Mouse (Mus musculus) right cerebral cortex, adult 18-20 months (tissue): Measurements from ENCODE around the gene Lrrc7.

Source experiments
- DNase-seq: peaks from one replicate; pipeline ENCODE4 v3.0.0; 2022; ENCODE audit warnings: mixed read lengths

Gene Lrrc7

GRCm38 (mm10) chr3:158561987-158562360, at the start of gene Lrrc7:
Lrrc7 (minus strand) TSS chr3:158562221.
- peak; percentile 89 for DNase-seq

DNA sequence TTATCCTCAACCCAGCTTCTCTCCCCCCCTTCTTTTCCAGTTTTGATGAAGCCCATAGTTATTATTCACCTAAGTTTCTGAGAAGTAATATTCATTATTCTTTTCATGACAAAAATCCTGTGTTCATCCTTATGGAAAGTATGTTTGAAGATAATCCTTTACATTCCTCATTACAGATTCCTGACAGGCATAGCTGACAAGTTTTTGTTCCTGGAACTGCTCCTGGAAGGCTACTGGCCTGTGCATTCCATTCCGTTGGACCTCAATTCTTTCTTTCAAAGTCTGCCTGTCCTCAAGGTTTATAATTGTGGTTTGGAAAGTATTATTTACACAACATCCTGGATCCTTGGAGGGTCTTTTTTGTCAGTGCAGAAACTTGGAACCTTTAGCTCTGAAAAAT, 45.0 kb upstream of the Lrrc7 start:
- DNase-seq, result no peak

- no peak for DNase-seq
Observed at GRCm38 (mm10) chr3:158605274-158605673, 43.3 kb upstream of the Lrrc7 start.

DNA sequence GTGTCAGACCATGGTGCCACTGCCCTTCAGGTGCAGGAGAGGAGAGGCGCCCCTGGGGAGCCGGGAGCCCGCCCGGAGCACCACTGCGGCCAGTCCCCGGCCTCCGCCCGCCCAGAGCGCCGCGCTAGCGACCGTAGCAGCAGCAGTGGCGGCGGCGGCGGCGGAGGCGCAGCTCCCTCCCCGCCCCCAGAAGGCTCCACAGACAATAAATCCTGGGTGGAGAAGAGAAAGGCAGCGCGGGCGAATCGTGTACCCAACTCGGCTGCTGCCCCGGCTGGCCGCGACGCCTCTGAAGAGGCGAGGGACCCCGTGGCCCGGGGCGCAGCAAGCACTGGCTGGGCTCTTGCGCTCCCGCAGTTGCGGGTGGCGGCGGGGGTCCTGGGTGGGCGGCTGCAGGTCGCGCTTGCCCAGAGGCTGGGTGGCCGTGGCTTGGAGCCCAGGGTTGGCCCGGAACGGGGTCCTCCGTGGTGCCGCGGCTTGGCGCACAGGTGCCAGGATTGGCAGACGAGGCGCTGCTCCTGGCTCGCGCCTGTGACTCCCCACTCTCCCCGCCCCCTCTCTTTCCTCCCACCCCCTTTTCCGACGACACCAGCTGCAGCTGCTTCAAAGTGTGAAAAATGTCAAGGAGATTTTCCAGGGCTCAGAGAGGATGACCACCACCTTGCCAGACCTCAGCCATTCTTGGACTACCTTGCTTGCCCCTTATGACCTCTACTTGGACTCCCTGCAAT, 600 bp downstream of the Lrrc7 start:
- peak; percentile 56 for DNase-seq

DNA sequence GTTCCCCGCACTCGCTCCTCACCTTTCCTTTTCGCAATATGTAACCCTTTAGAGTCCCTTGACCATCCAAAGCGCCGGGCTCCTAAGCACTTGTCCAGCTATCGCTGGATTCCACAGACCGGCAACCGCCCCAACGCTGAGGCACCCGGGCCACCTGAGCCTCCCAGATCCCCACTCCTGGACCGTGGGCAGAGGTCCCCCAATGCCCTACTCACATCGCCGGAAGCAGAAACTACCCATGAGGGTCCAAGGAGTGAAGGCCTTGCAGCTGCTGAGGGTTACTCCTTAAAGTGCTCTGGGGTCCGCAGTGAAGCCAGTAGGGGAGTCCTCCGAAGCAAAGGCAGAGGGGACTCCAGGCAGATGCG, 1.1 kb downstream of the Lrrc7 start:
- DNase-seq, result peak; percentile 32

GRCm38 (mm10) chr3:158559691-158560650, 2.0 kb downstream of the Lrrc7 start:
- DNase-seq, result peak; percentile 86

DNA sequence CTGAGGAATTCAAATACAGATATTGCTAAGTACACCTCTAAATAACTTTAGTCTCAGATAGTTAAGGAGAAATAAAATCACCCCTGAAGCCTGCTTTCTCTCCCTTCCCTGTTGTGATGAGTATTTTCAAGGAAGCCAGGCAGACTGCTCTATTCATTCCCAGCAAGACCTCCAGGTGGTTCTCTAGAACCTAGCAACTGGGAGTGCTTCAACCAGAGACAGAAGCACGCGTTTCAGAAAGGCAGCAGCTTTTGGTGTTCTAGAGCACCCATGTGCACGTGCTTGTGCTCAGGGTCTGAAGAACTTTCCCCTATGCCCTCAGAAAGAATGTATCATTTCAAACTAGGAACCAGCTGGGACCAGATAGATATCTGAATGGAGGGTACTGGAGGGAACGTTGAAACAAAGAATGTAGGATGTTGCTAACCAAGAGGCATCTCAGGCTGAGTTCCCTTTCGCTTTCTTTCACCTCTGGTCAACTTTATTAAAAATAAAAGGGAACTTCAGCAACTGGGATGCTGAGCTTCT, 2.8 kb downstream of the Lrrc7 start:
- DNase-seq, result no peak

GRCm38 (mm10) chr3:158558631-158559030, 3.4 kb downstream of the Lrrc7 start:
- DNase-seq, result peak; percentile 66

GRCm38 (mm10) chr3:158554280-158554679, 7.7 kb downstream of the Lrrc7 start:
- no peak for DNase-seq

DNA sequence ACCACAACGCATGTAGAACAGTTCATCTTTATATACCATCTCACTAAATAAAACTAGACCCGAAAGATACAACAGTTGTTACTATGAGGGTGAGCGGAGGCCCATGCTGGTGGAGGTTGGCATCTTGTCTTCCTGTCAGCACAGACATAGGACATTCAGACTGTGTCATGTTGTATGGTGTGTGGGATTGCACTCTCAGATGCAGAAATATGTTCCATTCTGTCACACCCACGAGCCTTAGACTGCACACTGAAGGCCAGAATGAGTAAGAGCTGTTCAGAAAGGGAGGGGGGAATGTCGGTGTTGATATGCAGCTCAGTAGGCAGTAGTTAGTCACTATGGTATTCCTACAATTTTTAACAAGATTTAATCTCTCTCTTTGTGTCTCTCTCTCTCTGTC, 9.9 kb downstream of the Lrrc7 start:
- peak; percentile 73 for DNase-seq

DNA sequence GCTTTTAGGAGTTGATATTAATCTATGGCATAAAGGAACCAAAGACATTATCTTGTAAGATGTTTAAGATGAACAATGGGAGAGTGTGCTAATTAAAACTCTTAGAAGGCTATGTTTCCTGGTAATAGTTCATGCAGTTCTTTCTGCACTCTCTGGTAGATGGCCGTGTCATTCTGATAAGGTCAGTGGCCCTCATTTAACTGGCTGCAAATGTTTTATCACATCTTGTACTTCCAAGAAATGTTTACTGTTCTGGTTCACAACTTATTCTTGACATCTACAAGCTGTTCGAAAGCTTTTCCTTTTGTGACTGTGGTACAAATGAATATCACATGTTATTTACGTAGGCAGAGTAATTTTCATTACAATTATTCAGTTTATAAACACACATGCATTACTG, 18.5 kb downstream of the Lrrc7 start:
- DNase-seq, result no peak

- DNase-seq, result no peak
Observed at GRCm38 (mm10) chr3:158532859-158533258, 29.2 kb downstream of the Lrrc7 start.

GRCm38 (mm10) chr3:158528471-158528870, 33.5 kb downstream of the Lrrc7 start:
- DNase-seq, result no peak

GRCm38 (mm10) chr3:158493730-158494129, 68.3 kb downstream of the Lrrc7 start:
- DNase-seq, result no peak

DNA sequence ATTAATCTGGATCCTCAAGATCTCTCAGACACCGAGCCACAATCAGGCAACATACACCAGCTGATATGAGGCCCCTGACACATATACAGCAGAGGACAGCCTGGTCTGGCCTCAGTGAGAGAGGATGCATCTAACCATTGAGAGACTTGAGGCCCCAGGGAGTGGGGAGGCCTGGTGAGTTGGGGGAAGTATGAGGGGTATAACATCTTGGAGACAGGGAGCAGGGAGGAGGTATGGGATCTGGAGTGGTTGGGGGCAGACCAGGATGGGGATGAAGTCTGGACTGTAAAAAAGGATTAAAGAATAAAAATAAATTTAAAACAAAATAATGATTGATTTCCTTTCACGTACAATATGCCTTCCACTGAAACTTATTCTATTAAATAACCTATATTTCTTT, 82.3 kb downstream of the Lrrc7 start:
- no peak for DNase-seq

DNA sequence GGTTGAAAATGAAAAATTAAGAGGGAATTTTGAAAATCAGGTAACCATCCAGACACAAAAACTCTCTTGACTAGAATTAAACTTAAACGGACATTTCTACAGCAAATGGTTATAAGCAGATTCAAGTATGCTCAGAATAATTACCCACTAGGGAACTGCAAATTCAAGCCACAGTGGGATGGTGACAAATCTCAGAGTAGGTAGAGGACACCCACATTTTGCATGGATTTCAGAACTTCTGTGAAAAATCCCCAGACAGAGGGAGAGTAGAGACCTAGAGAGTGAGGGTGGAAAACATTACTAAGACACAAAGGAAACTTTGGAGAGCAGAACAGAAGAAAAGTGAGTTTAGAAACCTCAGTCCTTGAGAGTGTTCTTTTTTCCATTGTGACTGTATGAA, 161.4 kb downstream of the Lrrc7 start:
- DNase-seq, result no peak

DNA sequence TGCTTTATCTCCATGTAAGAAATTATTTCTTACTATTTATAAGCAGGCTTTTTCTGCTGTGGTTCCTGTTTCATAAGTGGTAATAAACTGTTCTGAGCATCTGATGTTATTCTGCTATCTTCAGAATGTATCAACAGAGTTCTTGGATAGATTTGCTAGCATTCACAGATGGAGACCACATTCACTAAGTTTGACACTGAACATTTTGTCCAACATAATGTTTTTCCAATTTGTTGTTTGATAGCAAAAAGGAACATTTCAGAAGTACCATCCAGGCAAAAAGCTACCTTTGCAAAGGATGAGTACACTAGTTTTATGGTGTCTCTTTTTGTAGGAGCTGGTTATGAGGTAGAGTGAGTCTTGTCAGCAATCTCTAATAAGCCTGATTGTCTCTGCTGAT, 170.5 kb downstream of the Lrrc7 start:
- DNase-seq, result no peak

- no peak for DNase-seq
Observed at GRCm38 (mm10) chr3:158388076-158388454, 174.0 kb downstream of the Lrrc7 start.

GRCm38 (mm10) chr3:158387413-158388075, 174.5 kb downstream of the Lrrc7 start:
- no peak for DNase-seq

DNA sequence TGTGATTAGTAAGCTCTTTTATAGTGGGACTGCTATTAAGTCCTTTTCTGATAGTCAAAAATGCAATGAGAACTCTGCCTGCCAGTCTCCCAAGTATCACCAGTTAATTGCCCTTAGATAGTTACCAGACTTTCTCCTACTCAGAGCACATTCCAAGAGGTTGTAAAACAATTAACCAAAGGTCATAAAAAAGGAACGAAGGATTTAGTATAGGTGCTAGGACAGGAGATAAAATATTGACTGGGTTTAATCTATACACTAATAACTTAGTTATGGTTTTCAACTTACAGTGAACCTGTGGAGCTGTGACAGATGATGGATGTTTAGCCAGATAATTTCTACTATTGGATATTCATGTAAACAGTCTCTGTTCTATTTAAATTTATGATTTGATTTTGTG, 175.2 kb downstream of the Lrrc7 start:
- DNase-seq, result no peak

- DNase-seq, result no peak
Observed at GRCm38 (mm10) chr3:158375885-158376284, 186.1 kb downstream of the Lrrc7 start.

DNA sequence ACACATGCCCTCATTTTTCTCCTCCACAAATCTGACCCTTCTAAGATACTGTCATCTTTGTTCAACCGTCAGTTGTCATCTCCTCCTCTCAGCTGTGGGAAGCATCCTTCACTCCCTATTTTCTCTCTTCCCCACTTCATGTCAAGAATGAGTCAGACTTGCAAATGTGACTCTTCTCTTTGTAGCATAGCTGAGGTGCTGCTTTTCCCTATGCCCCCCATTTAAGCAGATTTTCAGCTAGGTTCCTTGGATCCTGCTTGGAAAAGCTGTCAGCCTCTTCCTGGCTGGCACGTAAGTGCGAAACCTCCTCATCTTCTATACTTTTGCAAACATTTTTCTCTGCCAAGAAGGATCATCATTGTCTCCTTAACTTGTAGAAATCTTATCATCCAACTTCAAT, 192.9 kb downstream of the Lrrc7 start:
- DNase-seq, result peak; percentile 74

- DNase-seq, result no peak
Observed at GRCm38 (mm10) chr3:158365801-158366200, 196.2 kb downstream of the Lrrc7 start.
